Mouse (Mus musculus): ENCODE data around the gene Tmem273. TPM values are rescaled to one million over a fixed set of nuclear protein-coding genes. Genes with fewer than 3 reads are reported as not detected.
A peak's percentile ranks its signal among the peaks of the same experiment; 100 is the strongest.

Tmem273 gene
- polyA plus RNA-seq, 1 experiment from 2014 or later, result 0.15 TPM

GRCm38 (mm10) chr14:32819297-32819696 lies 33.5 kb downstream of the Tmem273 start:
- Histone ChIP-seq H3K36me3 (no peaks in the 10 kb centered on the region), H3K27me3 (ENCODE audit: low read depth, poor library complexity, severe bottlenecking) (no peaks in the 10 kb centered on the region), H3K4me1 (peaks cover 24% of the 10 kb centered on the region), H3K4me3 (no peak overlapping the region), H3K27ac (no peak overlapping the region), H3K9me3 (replicated peaks) (no peaks in the 10 kb centered on the region)
- 68% methylated on average over 1 of the region's 1 CpGs for WGBS
- no peak for DNase-seq (ENCODE audit: low spot score)

GRCm38 (mm10) chr14:32822812-32823211 lies 37.0 kb downstream of the Tmem273 start:
- no peak for DNase-seq (ENCODE audit: low spot score)
- WGBS, result 88% methylated on average over 4 of the region's 4 CpGs
- Histone ChIP-seq H3K36me3 (no peaks in the 10 kb centered on the region), H3K9me3 (replicated peaks) (no peaks in the 10 kb centered on the region), H3K27me3 (ENCODE audit: low read depth, poor library complexity, severe bottlenecking) (no peaks in the 10 kb centered on the region), H3K27ac (no peak overlapping the region), H3K4me1 (peaks cover 50% of the 10 kb centered on the region), H3K4me3 (no peak overlapping the region)

GRCm38 (mm10) chr14:32823861-32824260 lies 38.1 kb downstream of the Tmem273 start:
- DNase-seq (ENCODE audit: low spot score), result no peak
- peaks cover 55% of the 10 kb centered on the region for H3K4me1 ChIP-seq
- 91% methylated on average over 3 of the region's 3 CpGs for whole genome bisulfite sequencing
- no peak overlapping the region for H3K4me3 ChIP-seq
- H3K27ac ChIP-seq, result no peak overlapping the region
- no peaks in the 10 kb centered on the region for H3K27me3 ChIP-seq (ENCODE audit: low read depth, poor library complexity, severe bottlenecking)
- no peaks in the 10 kb centered on the region for H3K36me3 ChIP-seq
- H3K9me3 ChIP-seq (replicated peaks), result no peaks in the 10 kb centered on the region

- WGBS, result 57% methylated on average over 14 of the region's 14 CpGs
- no peak for DNase-seq (ENCODE audit: low spot score)
- H3K9me3 ChIP-seq (replicated peaks), result no peaks in the 10 kb centered on the region
- no peak overlapping the region for H3K4me3 ChIP-seq
- H3K36me3 ChIP-seq, result no peaks in the 10 kb centered on the region
- H3K27me3 ChIP-seq (ENCODE audit: low read depth, poor library complexity, severe bottlenecking), result no peaks in the 10 kb centered on the region
- H3K27ac ChIP-seq, result no peak overlapping the region
- H3K4me1 ChIP-seq, result peaks cover 48% of the 10 kb centered on the region
Observed at GRCm38 (mm10) chr14:32824267-32825150, 38.7 kb downstream of the Tmem273 start.

GRCm38 (mm10) chr14:32825426-32826032 lies 39.8 kb downstream of the Tmem273 start:
- no peak overlapping the region for H3K27ac ChIP-seq

GRCm38 (mm10) chr14:32827165-32827564 lies 41.4 kb downstream of the Tmem273 start:
- Histone ChIP-seq H3K4me3 (no peak overlapping the region), H3K9me3 (replicated peaks) (no peaks in the 10 kb centered on the region), H3K4me1 (peaks cover 45% of the 10 kb centered on the region), H3K36me3 (no peaks in the 10 kb centered on the region), H3K27me3 (ENCODE audit: low read depth, poor library complexity, severe bottlenecking) (no peaks in the 10 kb centered on the region), H3K27ac (peak overlapping the region; percentile 1; the same call in 1 of the 2 replicates)
- no peak for DNase-seq (ENCODE audit: low spot score)
- 76% methylated on average over 4 of the region's 4 CpGs for WGBS

More at GRCm38 (mm10) chr14:32825426-32826032, 39.8 kb downstream of the Tmem273 start:
- peak; percentile 71 for DNase-seq (ENCODE audit: low spot score)
- Histone ChIP-seq H3K4me3 (peak overlapping the region; percentile 3; the same call in 1 of the 2 replicates), H3K9me3 (replicated peaks) (no peaks in the 10 kb centered on the region), H3K27me3 (ENCODE audit: low read depth, poor library complexity, severe bottlenecking) (no peaks in the 10 kb centered on the region), H3K4me1 (peaks cover 45% of the 10 kb centered on the region), H3K36me3 (no peaks in the 10 kb centered on the region)
- 5% methylated on average over 11 of the region's 11 CpGs for WGBS

- H3K27ac ChIP-seq, result peak overlapping the region; percentile 75
- peaks cover 45% of the 10 kb centered on the region for H3K4me1 ChIP-seq
- H3K4me3 ChIP-seq, result no peak overlapping the region
- H3K36me3 ChIP-seq, result no peaks in the 10 kb centered on the region
- H3K27me3 ChIP-seq (ENCODE audit: low read depth, poor library complexity, severe bottlenecking), result no peaks in the 10 kb centered on the region
- 65% methylated on average over 6 of the region's 6 CpGs for WGBS
- DNase-seq (ENCODE audit: low spot score), result no peak
- H3K9me3 ChIP-seq (replicated peaks), result no peaks in the 10 kb centered on the region
Observed at GRCm38 (mm10) chr14:32827994-32828650, 42.4 kb downstream of the Tmem273 start.

- H3K36me3 ChIP-seq, result no peaks in the 10 kb centered on the region
- no peaks in the 10 kb centered on the region for H3K9me3 ChIP-seq (replicated peaks)
- no peak for DNase-seq (ENCODE audit: low spot score)
- no peak within 1 kb of the TSS for H3K27ac ChIP-seq
- WGBS, result 80% methylated on average over 8 of the region's 8 CpGs
- H3K4me1 ChIP-seq, result no peaks in the 10 kb centered on the region
- H3K4me3 ChIP-seq, result no peak within 1 kb of the TSS
- H3K27me3 ChIP-seq (ENCODE audit: low read depth, poor library complexity, severe bottlenecking), result no peaks in the 10 kb centered on the region
Observed at GRCm38 (mm10) chr14:32833847-32834246, 48.1 kb downstream of the Tmem273 start, which contains the start of gene Fam170b. Gene Fam170b, plus strand, starts transcription at chr14:32833962.

GRCm38 (mm10) chr14:32835181-32835580 lies 49.4 kb downstream of the Tmem273 start:
- Histone ChIP-seq H3K27ac (no peak overlapping the region), H3K36me3 (no peaks in the 10 kb centered on the region), H3K27me3 (ENCODE audit: low read depth, poor library complexity, severe bottlenecking) (no peaks in the 10 kb centered on the region), H3K4me1 (no peaks in the 10 kb centered on the region), H3K4me3 (no peak overlapping the region), H3K9me3 (replicated peaks) (no peaks in the 10 kb centered on the region)
- no peak for DNase-seq (ENCODE audit: low spot score)
- WGBS, result 81% methylated on average over 14 of the region's 14 CpGs

GRCm38 (mm10) chr14:32835596-32835995 lies 49.8 kb downstream of the Tmem273 start:
- WGBS, result 90% methylated on average over 14 of the region's 14 CpGs
- H3K27me3 ChIP-seq (ENCODE audit: low read depth, poor library complexity, severe bottlenecking), result no peaks in the 10 kb centered on the region
- H3K4me1 ChIP-seq, result no peaks in the 10 kb centered on the region
- H3K4me3 ChIP-seq, result no peak overlapping the region
- no peaks in the 10 kb centered on the region for H3K9me3 ChIP-seq (replicated peaks)
- H3K27ac ChIP-seq, result no peak overlapping the region
- DNase-seq (ENCODE audit: low spot score), result no peak
- no peaks in the 10 kb centered on the region for H3K36me3 ChIP-seq

GRCm38 (mm10) chr14:32836191-32836590 lies 50.4 kb downstream of the Tmem273 start:
- H3K4me1 ChIP-seq, result no peaks in the 10 kb centered on the region
- no peak overlapping the region for H3K27ac ChIP-seq
- DNase-seq (ENCODE audit: low spot score), result no peak
- 88% methylated on average over 11 of the region's 11 CpGs for WGBS
- no peaks in the 10 kb centered on the region for H3K9me3 ChIP-seq (replicated peaks)
- H3K36me3 ChIP-seq, result no peaks in the 10 kb centered on the region
- no peak overlapping the region for H3K4me3 ChIP-seq
- H3K27me3 ChIP-seq (ENCODE audit: low read depth, poor library complexity, severe bottlenecking), result no peaks in the 10 kb centered on the region

- H3K4me3 ChIP-seq, result no peak overlapping the region
- no peak for DNase-seq (ENCODE audit: low spot score)
- H3K36me3 ChIP-seq, result no peaks in the 10 kb centered on the region
- H3K27me3 ChIP-seq (ENCODE audit: low read depth, poor library complexity, severe bottlenecking), result no peaks in the 10 kb centered on the region
- H3K27ac ChIP-seq, result no peak overlapping the region
- no peaks in the 10 kb centered on the region for H3K4me1 ChIP-seq
- no peaks in the 10 kb centered on the region for H3K9me3 ChIP-seq (replicated peaks)
Observed at GRCm38 (mm10) chr14:32842052-32842451, 56.3 kb downstream of the Tmem273 start.

- Histone ChIP-seq H3K9me3 (replicated peaks) (no peaks in the 10 kb centered on the region), H3K4me3 (no peak overlapping the region), H3K27ac (no peak overlapping the region), H3K27me3 (ENCODE audit: low read depth, poor library complexity, severe bottlenecking) (peaks cover 34% of the 10 kb centered on the region), H3K36me3 (no peaks in the 10 kb centered on the region), H3K4me1 (peaks cover 8% of the 10 kb centered on the region; the same call in 1 of the 2 replicates)
- 91% methylated on average over 4 of the region's 4 CpGs for WGBS
- no peak for DNase-seq (ENCODE audit: low spot score)
Observed at GRCm38 (mm10) chr14:32854059-32854458, 68.3 kb downstream of the Tmem273 start.

All from limb, embryonic 10.5 days (tissue).